Mouse (Mus musculus): ENCODE measurements around the gene Sin3b. TPM values are rescaled to one million over a fixed set of nuclear protein-coding genes. Genes with fewer than 3 reads are reported as not detected.
A peak's percentile ranks its signal among the peaks of the same experiment; 100 is the strongest.

Gene Sin3b
- total RNA-seq, 2 experiments from 2014 or later: 32.5 to 33.0 TPM

DNA sequence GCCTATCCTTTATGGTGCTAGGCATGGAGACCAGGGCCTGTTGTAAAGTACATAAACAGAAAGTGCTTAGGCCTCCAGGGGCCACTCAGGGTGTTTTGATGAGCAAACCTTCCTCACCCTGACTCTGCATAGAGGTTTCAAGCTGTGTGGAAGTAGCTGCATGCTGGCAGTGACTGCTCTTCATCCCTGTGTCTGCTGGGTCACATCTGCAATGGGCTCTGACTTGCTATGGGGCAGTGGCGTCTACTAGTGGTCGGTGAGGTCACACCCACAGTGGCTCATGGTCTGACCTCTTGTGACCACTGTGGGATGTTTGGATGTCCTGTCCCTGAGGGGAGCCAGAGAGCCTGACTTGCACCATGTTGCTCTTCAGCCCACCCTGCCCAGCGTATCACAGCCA, 28.0 kb downstream of the Sin3b start:
- intact Hi-C loops (cut with DNase I): no loop called here
- DNase-seq: peak in 1 of 2 experiments; percentile 6

DNA sequence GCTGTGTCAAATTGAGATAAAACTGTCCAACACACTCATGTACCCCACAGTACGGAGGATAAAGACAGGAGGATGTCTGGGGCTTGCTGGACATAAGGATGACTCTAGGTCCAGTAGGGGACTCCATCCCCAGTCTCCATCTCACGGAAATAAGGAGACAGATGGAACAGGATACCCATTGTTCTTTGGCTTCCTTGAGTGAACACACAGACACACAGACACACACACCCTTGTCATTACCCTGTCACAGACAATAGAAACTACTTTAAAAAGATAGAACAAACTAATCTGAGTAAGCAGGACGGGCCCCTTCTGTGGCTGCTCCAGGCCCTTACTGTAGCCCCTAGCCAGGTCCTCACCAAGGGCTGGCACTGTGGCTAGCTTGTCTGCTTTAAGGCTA, 29.2 kb downstream of the Sin3b start:
- intact Hi-C loops (cut with DNase I): no loop called here
- peak in 1 of 2 experiments; percentile 6 for DNase-seq

DNA sequence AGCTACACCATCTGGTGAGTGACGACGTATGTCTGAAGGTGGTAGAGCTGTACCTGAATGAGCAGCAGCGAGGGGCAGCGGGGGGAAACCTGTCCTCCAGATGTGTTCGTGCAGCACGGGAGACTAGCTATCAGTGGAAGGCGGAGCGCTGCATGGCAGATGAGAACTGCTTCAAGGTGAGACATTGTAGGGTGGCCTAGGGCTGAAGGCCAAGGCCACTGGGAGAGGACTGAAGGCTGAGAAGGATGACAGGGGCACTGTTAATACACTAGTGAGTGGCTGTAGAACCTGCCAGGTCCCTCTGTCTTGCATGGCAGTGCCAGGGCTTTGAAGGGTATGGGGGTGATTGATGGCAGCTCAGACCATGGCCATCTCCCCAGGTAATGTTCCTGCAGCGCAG, 30.1 kb downstream of the Sin3b start:
- intact Hi-C loops (cut with DNase I): no loop called here
- no peak for DNase-seq

DNA sequence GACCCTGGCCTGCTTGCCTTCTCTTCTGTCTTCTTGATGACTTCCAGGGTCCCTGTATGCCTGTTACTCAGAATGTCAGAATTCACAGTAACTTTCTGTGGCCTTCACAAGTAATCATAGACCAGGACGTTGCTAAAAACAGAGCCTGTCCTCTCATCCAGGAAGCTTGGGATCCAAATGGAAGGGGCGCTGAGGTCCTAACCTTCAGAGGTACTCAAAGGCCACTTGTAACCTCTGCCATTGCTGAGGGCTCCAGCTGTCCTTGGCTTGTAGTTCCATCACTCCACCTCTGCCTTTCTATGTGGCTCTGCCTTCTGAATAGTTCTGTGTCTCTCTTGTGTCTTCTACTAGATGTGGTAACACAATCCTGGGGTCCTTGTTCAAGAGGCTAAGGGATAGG, 30.7 kb downstream of the Sin3b start:
- DNase-seq: no peak
- intact Hi-C loops (cut with DNase I): no loop called here

DNA sequence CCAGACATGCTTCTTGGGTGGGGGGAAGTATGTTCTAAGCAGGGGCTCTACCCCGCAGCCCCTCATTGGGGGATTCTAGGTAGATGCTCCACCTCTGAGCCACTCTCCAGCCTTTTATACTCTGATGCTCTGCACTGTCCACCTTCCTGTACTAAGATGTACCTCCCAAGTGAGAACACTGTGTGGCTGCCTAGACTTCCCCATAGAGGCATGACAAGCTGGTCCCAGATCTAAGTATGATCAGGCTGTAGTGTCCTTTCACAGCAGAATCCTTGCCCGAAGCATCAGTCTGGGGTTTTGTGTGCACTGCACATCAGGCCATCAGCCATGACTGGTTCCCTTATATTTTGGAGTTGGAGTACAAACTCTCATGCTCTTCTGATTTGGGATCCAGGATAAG, 32.9 kb downstream of the Sin3b start:
- DNase-seq: no peak

DNA sequence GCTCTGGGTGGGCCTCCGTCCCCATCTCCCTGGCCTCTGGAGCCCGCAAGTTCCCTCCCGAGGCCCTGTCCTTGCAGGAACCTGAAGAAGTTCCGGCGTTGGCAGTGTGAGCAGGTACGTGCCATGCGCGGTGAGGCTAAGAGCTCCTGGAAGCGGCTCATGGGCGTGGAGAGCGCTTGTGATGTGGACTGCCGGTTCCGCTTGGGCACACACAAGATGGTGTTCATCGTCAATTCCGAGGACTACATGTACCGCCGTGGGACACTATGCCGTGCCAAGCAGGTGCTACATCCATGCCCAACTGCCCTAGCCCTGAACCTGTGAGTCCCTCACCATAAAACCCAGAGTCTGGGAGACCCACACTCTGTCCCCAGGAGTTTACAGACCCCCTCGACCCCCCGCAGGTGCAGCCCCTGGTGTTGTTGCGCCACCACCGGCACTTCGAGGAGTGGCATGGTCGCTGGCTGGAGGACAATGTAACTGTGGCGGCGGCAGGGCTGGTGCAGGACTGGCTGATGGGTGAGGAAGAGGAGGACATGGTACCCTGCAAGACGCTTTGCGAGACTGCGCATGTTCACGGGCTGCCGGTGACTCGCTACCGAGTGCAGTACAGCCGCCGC, 33.8 kb downstream of the Sin3b start:
- intact Hi-C loops (cut with DNase I): no loop called here
- no peak for DNase-seq

More for the DNA sequence above, 32.9 kb downstream of the Sin3b start:
- intact Hi-C loops (cut with DNase I): no loop called here

DNA sequence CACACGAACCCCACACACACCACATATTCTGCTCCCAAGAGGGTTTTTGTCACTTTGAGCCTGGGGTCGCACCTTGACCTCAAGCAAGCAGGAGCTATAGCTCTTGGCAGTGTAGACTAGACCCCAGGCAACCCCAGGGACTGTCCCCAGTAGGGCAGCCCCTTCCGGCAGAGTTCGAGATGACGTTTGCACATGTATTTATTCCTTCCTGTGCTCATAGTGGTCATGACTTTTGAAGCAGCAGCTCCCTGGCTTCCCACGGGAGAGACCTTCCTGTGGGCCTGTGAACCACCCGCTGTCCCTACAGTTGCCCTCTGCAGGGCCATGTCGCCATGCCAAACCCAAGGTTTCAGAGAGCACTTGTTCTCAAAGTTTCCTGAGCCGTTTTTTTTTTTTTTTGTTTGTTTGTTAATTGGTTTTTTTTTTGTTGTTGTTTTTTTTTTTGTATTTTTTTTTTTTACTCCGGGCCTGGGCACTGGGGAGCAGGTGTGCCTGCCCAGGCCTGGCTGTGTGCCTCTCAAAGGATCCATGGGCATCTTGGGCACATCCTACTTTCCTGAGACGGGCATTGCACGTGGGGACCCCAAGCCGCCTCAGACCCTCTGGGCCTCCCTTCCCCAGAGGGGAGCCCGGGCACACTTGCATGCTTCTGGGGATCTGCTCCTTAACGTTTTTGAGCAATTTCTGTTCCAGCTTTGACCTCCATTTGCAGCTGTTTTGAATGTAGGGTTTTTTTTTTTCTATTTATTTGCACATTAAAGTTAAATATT, 34.5 kb downstream of the Sin3b start:
- no peak for DNase-seq
- intact Hi-C loops (cut with DNase I): no loop called here

DNA sequence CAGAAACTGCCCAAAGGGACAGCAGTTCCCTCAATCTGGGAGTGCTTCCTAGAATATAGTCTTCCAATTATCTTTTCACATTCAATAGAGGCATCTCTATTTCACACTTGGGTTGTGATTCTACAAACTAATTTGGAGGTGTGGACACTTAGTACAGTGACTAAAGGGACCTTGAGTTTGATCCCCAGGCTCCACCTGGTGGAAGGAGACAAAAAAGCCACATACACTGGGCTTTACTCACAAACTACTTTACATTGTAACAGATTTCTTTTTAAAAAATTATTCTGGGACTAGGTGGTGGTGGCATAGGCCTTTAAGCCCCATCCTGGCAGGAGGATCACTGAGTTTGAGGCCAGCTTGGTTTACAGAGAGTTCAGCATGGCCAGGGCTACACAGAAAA, 35.2 kb downstream of the Sin3b start:
- intact Hi-C loops (cut with DNase I): no loop called here
- no peak for DNase-seq

DNA sequence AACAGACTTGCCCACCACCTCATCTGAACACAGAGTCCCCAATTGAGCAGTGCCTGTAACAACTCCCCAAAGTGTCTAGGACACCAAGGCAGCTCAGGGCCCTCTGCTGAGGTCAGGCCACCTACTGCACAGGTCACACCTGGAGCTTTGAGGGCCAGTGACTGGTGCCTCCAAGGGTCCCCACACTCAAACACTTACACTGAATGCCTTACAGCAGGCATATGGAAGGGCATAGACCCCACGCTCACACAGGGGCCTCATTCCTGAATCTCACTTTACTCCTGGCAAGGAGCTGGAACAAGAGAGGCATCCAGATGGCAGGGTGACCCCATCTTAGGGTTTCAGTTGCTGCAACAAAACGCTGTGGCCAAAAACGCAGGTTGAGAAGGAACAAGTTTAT, 37.1 kb downstream of the Sin3b start:
- intact Hi-C loops (cut with DNase I): no loop called here
- DNase-seq: no peak

DNA sequence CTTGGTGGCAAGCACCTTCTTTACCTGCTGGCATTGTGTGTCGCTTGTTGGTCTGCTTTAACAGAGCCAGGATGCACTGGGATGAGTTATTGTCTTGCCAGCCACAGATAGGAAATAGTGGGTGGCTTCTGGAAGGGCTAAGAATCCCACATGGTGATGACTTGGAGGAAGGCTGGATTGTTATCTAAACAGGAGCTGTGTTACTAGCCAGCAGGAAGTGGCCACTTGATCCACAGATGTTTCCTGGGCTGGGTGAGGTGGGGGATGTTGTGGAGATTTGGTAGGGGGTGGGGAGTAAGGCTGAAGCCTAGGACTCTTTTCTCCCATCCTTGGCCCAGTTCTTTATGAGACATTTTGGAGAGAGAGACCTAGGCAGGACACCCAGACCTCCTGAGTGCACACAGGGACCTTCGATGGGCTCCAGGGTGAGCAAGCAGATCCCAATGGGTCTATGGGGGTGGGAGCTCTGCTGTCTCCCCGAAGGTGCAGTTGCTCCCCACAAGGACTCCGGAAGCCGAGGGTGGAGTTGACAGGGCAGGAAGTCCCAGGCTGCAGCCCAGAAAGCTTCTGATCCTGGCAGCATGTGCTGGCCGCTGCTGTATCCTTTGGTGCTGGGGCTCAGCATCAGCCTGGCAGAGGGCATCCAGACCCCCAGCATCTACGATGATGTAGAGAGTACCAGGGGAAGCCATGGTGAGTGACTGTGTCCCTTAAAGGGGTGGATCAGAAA, 38.4 kb downstream of the Sin3b start, which contains the start of gene F2rl3:
TSS of gene F2rl3 (plus strand) at position 559 of the 730 bp plus-strand sequence.
- intact Hi-C loops (cut with DNase I): no loop called here
- DNase-seq: no peak

DNA sequence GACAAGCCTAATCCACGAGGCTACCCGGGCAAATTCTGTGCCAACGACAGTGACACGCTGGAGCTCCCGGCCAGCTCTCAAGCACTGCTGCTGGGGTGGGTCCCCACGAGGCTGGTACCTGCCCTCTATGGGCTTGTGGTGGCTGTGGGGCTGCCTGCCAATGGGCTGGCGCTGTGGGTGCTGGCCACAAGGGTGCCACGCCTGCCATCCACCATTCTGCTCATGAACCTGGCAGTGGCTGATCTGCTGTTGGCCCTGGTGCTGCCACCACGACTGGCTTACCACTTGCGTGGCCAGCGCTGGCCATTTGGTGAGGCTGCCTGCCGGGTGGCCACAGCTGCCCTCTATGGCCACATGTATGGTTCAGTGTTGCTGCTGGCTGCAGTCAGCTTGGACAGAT, 39.2 kb downstream of the Sin3b start:
- intact Hi-C loops (cut with DNase I): no loop called here
- no peak for DNase-seq

DNA sequence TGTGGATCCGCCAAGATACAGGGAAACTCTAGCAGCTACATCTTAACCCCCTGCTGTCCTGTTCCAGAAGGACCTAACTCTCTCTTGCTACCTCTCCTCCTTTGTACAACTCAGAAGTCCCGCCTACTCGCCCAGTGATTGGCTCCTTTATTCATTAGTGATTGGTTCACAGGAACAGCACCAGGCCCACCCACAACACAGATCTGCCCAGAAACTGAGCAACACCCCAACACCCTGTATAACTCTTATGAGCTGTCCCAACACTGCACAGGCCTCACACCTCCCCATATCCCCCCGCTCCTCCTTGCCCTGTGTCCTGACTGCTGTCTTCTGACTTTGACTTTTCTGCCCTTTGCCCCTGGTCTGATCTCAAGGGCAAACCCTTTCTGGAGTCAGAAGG, 42.6 kb downstream of the Sin3b start:
- no peak for DNase-seq
- intact Hi-C loops (cut with DNase I): no loop called here

DNA sequence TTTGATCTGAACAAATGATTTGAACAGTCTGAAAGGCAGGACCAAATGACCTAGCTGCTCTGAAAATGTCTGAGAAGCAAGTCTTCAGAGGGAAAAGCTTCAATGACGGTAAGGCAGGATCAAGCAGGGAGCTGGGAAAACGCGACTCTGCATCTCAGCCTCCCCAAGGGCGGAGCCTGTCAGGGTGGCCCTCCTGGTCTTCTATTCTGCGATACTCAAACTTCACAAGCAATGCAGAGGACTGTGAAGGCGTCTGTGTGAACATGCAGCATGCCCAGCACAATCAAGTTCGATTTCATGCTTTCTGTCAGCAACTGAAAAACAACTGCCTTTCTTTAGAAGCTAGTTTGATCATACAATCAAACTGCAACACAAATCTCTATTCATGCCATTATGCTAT, 43.7 kb downstream of the Sin3b start:
- no peak for DNase-seq
- intact Hi-C loops (cut with DNase I): no loop called here

DNA sequence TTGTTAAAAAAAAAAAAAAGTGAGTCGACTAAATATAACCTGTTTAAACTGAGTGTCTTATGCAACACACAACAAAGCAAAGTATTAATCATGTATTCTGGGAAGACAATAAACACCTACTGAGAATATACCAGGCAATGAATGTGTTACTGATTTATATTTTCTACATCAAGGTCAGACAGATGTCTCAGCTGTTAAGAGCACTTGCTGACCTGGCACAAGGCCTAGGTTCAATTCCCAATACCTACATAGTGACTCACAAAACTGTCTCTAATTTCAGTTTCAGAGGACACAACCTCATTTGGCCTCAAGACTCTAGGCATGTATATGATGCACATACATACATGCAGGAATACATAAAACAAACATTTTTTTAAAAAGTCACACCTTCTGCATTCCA, 54.7 kb downstream of the Sin3b start:
- no peak for DNase-seq

DNA sequence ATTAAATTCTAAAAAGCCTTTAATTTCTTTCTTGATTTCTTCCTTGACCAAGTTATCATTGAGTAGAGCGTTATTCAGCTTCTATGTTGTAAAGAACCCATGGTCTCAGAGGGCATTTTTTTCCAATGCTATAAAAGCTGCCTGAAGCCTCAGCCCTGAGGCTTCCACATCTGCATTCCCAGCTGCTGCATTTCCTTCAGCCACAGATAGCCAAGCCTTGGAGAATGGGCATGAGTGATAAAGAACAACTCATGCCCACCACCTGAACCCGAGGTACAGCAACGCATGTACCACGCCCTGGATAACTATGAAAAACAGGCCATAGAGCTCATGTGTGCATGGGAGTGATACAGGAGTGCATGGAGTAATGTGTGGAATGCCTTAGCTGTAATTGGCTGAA, 57.6 kb downstream of the Sin3b start:
- intact Hi-C loops (cut with DNase I): no loop called here
- DNase-seq: no peak

More for the DNA sequence above, 54.7 kb downstream of the Sin3b start:
- intact Hi-C loops (cut with DNase I): no loop called here

DNA sequence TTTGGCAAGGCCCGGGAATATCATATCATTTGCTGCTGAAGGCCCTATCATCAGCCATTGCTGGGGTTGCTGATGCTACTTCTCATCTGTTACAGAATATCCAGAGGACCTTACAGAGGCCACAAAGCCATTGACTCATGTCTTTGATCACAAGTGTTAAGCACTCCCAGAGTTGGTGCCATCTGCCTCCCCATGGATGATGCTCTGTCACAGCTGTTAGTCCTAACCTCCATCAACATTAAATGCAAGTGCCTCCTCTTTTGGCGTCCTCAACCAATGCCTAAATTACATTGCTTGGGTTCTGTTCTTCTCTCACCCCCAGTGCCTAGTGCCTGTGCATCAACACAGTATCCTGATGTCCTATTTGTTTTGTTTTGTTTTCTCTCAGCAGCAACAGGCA, 78.5 kb downstream of the Sin3b start:
- no peak for DNase-seq
- intact Hi-C loops (cut with DNase I): no loop called here

Small RNA genes lying within 50 kb of the gene (microRNA-seq; reads per million reads assigned to microRNA genes)
- 0 reads per million in 2 experiments for gene Gm26237

Other genes with a start within 250 kb of the Sin3b start
- 10 to 100 TPM; 19.9 to 24.8 TPM for gene Cherp, start 248.1 kb upstream of the Sin3b start, total RNA-seq (2021)
- gene Slc35e1, start 230.7 kb upstream of the Sin3b start, total RNA-seq (2021): 10 to 100 TPM; 39.4 to 43.2 TPM
- gene Med26, start 175.0 kb upstream of the Sin3b start, total RNA-seq (2021): 1 to 10 TPM; 8.2 to 8.3 TPM
- gene Smim7, start 152.2 kb upstream of the Sin3b start, total RNA-seq (2021): 10 to 100 TPM; 61.7 to 70.9 TPM
- gene Tmem38a, start 151.2 kb upstream of the Sin3b start, total RNA-seq (2021): 1,000 to 10,000 TPM; 1,177 to 1,186 TPM
- under 1 TPM; 0.41 to 0.54 TPM for gene Nwd1, start 76.6 kb upstream of the Sin3b start, total RNA-seq (2021)
- 1 to 10 TPM in 1 of 2 experiments, under 1 TPM in 1; 0.99 to 1.3 TPM for gene F2rl3, start 38.6 kb downstream of the Sin3b start, total RNA-seq (2021)